Mouse (Mus musculus): ENCODE data around the gene 9430097D07Rik. TPM values are rescaled to one million over a fixed set of nuclear protein-coding genes. Genes with fewer than 3 reads are reported as not detected.
A peak's percentile ranks its signal among the peaks of the same experiment; 100 is the strongest.

Gene 9430097D07Rik
- polyA plus RNA-seq (2014; fragmentation: Nextera tagmentation; extraction: Ambion mirVana), result 0.30 and 0.61 TPM in 2 replicates

GRCm38 (mm10) chr2:32575586-32576160 is at the start of gene 9430097D07Rik:
9430097D07Rik (minus strand) TSS chr2:32575684.
- 0 out of 2 replicates have a peak, but pooled peaks cover 5% of the 10 kb centered on the region for H3K27me3 ChIP-seq (replicated peaks; ENCODE audit: control insufficient read depth, insufficient read depth, low read length)
- peak within 1 kb of the TSS; percentile 100 for H3K4me2 ChIP-seq (ENCODE audit: low read length)
- no peaks in the 10 kb centered on the region for H3K9me3 ChIP-seq (replicated peaks; ENCODE audit: control insufficient read depth, low read length)
- no peak within 1 kb of the TSS for H3K27ac ChIP-seq (ENCODE audit: low read depth, low read length)
- DNase-seq (ENCODE audit: low spot score), result peak; percentile 89
- peak within 1 kb of the TSS; percentile 66 for H3K9ac ChIP-seq (ENCODE audit: low read length)
- WGBS, result 5% methylated on average over 28 of the region's 28 CpGs
- peak; percentile 82 for ATAC-seq
- H3K36me3 ChIP-seq (ENCODE audit: control insufficient read depth, insufficient read depth, low read length), result 0 out of 2 replicates have a peak, but pooled peaks cover 7% of the 10 kb centered on the region
- peak within 1 kb of the TSS; percentile 49 for H3K4me3 ChIP-seq (ENCODE audit: low read depth, low read length)
- H3K4me1 ChIP-seq (ENCODE audit: control insufficient read depth, insufficient read depth, low read length), result peaks cover 7% of the 10 kb centered on the region

DNA sequence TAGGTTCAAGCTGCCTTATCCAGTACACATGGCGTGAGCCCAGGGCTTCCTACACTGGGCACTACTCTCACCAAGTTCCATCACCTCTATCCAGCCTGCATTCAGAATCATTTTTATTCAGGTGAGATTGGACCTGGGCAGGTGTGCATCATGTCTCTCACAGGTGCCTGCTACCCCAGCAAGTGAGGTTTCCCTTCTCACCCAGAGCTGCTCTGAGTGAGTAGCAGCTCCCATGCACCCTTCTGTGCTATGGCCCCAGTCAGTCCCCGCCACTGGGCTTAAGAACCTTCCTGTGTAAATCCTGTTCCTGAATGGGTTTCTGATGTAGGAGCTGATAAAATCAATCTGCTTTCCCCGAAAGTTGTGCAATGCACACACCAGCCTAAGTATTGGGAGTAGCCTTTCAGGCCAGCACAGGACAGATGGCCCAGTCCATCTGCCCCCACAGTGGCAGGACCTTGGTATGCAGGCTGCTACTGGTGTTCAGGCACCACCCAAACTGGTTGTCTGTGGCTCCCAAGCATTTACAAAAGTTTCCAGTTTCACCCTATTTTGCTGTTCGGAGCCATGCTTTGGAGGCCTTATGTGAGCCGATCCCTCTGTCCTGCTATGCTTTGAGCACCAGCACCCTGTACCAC is 48.7 kb upstream of the 9430097D07Rik start:
- Histone ChIP-seq H3K27ac (ENCODE audit: low read depth, low read length) (no peak overlapping the region), H3K4me2 (ENCODE audit: low read length) (no peak overlapping the region), H3K36me3 (ENCODE audit: control insufficient read depth, insufficient read depth, low read length) (no peaks in the 10 kb centered on the region), H3K9ac (ENCODE audit: low read length) (no peak overlapping the region), H3K27me3 (replicated peaks; ENCODE audit: control insufficient read depth, insufficient read depth, low read length) (no peaks in the 10 kb centered on the region), H3K9me3 (replicated peaks; ENCODE audit: control insufficient read depth, low read length) (no peaks in the 10 kb centered on the region), H3K4me1 (ENCODE audit: control insufficient read depth, insufficient read depth, low read length) (peaks cover 28% of the 10 kb centered on the region), H3K4me3 (ENCODE audit: low read depth, low read length) (no peak overlapping the region)
- ATAC-seq (no peak), DNase-seq (ENCODE audit: low spot score) (no peak)
- whole genome bisulfite sequencing, result 83% methylated on average over 5 of the region's 5 CpGs

DNA sequence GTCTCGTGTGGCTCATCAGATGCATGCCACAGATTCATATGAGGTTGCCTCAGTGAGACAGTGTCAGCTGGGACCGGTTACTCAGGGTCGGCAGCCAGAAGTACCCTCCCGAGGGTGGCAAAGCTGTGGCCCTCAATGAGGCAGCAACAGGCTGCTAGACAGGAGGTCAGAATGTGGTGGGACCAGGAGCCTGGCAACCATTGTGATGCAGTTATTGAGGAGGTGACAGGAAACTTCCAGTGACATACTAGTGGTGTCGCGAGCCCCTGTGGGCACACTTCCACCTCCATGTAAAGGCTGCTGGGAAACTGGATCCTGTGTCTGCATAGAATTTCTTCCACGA is 46.0 kb upstream of the 9430097D07Rik start, which contains the start of gene Ak1:
Gene Ak1 (plus strand): TSS at position 242 of the 343 bp plus-strand sequence.
- Histone ChIP-seq H3K4me2 (ENCODE audit: low read length) (no peak within 1 kb of the TSS), H3K36me3 (ENCODE audit: control insufficient read depth, insufficient read depth, low read length) (no peaks in the 10 kb centered on the region), H3K27me3 (replicated peaks; ENCODE audit: control insufficient read depth, insufficient read depth, low read length) (no peaks in the 10 kb centered on the region), H3K9me3 (replicated peaks; ENCODE audit: control insufficient read depth, low read length) (no peaks in the 10 kb centered on the region), H3K9ac (ENCODE audit: low read length) (0 out of 2 replicates have a peak within 1 kb of the TSS, but pooled peaks have one; percentile 25), H3K27ac (ENCODE audit: low read depth, low read length) (no peak within 1 kb of the TSS), H3K4me1 (ENCODE audit: control insufficient read depth, insufficient read depth, low read length) (peaks cover 17% of the 10 kb centered on the region), H3K4me3 (ENCODE audit: low read depth, low read length) (no peak within 1 kb of the TSS)
- ATAC-seq, result no peak
- WGBS, result 45% methylated on average over 7 of the region's 7 CpGs
- no peak for DNase-seq (ENCODE audit: low spot score)

DNA sequence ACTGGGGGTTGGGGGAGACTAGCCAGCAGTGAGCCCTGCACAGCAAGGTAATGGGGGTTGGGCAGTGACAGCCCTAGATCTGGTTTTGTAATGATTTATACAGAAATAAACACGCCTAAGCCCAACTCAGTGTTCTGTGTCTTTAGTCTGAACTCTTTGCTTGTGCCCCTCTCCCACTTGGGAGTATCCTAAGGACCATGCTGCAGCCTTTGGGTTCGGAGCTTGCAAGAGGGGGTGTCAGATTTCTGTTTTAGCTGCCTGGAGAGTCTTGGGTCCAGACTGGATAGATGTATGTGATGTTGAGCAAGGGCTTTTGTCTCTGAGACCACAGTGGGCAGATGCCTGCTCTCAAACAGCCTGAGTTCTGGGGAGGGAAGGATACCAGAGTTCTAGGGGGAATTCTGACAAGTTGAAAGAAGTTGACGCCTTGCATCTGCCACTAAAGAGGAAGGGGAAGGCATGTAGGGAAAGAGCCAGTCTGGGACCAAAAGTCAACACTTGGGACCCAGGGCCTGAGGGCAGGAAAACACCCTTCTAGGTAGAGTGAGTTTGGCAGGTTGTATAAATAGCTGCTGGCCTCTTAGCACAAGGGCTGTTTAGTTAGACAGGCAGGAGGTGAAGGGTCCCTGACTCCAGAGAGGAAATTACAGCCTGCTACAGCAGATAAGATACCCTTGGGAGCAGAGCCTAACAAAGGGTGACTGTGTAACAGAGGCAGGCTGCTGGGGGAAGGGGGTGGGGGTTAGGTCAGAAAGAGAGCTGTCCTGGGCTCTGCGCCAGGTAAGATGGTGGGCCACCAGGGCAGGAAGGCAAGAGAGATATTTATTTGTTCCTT is 45.4 kb upstream of the 9430097D07Rik start:
- ATAC-seq, result no peak
- peaks cover 11% of the 10 kb centered on the region for H3K4me1 ChIP-seq (ENCODE audit: control insufficient read depth, insufficient read depth, low read length)
- no peak overlapping the region for H3K4me3 ChIP-seq (ENCODE audit: low read depth, low read length)
- H3K27ac ChIP-seq (ENCODE audit: low read depth, low read length), result no peak overlapping the region
- H3K4me2 ChIP-seq (ENCODE audit: low read length), result no peak overlapping the region
- no peaks in the 10 kb centered on the region for H3K27me3 ChIP-seq (replicated peaks; ENCODE audit: control insufficient read depth, insufficient read depth, low read length)
- WGBS, result 53% methylated on average over 4 of the region's 4 CpGs
- H3K9ac ChIP-seq (ENCODE audit: low read length), result 0 out of 2 replicates have a peak overlapping the region, but pooled peaks have one; percentile 25
- no peaks in the 10 kb centered on the region for H3K9me3 ChIP-seq (replicated peaks; ENCODE audit: control insufficient read depth, low read length)
- DNase-seq (ENCODE audit: low spot score), result no peak
- H3K36me3 ChIP-seq (ENCODE audit: control insufficient read depth, insufficient read depth, low read length), result no peaks in the 10 kb centered on the region

DNA sequence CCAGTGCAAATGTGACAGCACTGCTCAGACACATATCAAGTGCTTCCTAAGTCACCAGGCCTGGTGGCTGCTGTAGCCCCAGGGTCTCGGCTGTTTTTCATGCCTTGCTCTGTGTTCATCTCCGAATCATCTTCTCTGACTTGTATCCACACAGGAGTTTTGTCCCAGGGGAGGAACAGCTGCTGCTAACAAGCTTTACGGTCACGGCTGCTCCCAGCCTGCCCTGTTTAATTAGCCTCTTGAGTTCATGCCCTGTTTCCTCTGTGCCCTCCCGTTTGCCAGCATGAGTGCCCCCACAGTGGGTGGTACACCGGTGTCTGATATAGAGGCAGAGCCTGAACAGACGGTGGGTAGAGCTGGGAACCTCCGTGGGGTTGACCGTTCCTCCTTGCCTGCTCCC is 42.6 kb upstream of the 9430097D07Rik start:
- DNase-seq (ENCODE audit: low spot score) (no peak), ATAC-seq (no peak)
- H3K4me2 ChIP-seq (ENCODE audit: low read length), result no peak overlapping the region
- H3K4me3 ChIP-seq (ENCODE audit: low read depth, low read length), result no peak overlapping the region
- peaks cover 6% of the 10 kb centered on the region; the same call in 1 of the 2 replicates for H3K36me3 ChIP-seq (ENCODE audit: control insufficient read depth, insufficient read depth, low read length)
- no peak overlapping the region for H3K27ac ChIP-seq (ENCODE audit: low read depth, low read length)
- H3K27me3 ChIP-seq (replicated peaks; ENCODE audit: control insufficient read depth, insufficient read depth, low read length), result no peaks in the 10 kb centered on the region
- H3K9me3 ChIP-seq (replicated peaks; ENCODE audit: control insufficient read depth, low read length), result no peaks in the 10 kb centered on the region
- no peak overlapping the region for H3K9ac ChIP-seq (ENCODE audit: low read length)
- peaks cover 3% of the 10 kb centered on the region; the same call in 1 of the 2 replicates for H3K4me1 ChIP-seq (ENCODE audit: control insufficient read depth, insufficient read depth, low read length)
- WGBS, result 71% methylated on average over 9 of the region's 9 CpGs

DNA sequence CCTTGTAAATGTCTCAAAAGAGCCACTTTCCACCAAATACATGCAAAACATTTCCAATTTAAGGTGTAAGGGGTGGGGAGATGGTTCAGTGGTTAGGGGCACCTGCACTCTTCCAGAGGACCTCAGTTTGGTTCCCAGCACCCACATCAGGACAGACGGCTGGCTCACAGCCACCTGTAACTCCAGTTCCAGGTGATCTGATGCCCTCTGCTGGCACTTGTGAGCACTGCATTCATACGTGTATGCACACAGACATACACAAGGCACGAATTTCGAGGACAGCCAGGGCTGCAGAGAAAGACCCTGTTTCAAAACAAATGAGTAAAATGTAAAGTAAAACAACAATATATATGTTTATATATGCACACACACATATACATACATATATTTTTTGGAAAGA is 42.1 kb upstream of the 9430097D07Rik start:
- no peak for DNase-seq (ENCODE audit: low spot score)
- H3K27me3 ChIP-seq (replicated peaks; ENCODE audit: control insufficient read depth, insufficient read depth, low read length), result no peaks in the 10 kb centered on the region
- WGBS, result 90% methylated on average over 4 of the region's 4 CpGs
- H3K9ac ChIP-seq (ENCODE audit: low read length), result no peak overlapping the region
- H3K4me3 ChIP-seq (ENCODE audit: low read depth, low read length), result no peak overlapping the region
- H3K4me1 ChIP-seq (ENCODE audit: control insufficient read depth, insufficient read depth, low read length), result peaks cover 3% of the 10 kb centered on the region; the same call in 1 of the 2 replicates
- H3K27ac ChIP-seq (ENCODE audit: low read depth, low read length), result no peak overlapping the region
- no peaks in the 10 kb centered on the region for H3K9me3 ChIP-seq (replicated peaks; ENCODE audit: control insufficient read depth, low read length)
- H3K36me3 ChIP-seq (ENCODE audit: control insufficient read depth, insufficient read depth, low read length), result peaks cover 6% of the 10 kb centered on the region; the same call in 1 of the 2 replicates
- ATAC-seq, result no peak
- H3K4me2 ChIP-seq (ENCODE audit: low read length), result no peak overlapping the region

DNA sequence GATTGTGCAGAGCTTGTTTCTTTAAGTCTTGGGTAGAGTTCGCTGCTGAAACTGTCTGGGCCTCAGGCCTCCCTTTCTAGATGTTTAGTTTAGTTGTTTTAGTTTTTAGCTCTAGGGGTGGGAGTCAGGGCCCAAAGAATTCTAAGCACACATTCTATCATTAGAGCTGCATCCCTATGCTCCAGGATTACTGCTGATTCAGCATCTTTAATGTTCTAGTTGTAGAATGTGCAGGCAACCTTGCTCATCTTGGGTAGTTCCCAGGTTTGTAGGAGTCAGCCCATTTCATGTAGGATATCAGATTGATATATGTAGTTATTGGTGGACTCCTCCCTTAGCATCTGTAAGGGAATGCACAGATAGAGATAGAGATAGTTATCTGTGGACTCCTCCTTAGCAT is 41.6 kb upstream of the 9430097D07Rik start:
- WGBS, result 98% methylated on average over 1 of the region's 1 CpGs
- no peak overlapping the region for H3K4me3 ChIP-seq (ENCODE audit: low read depth, low read length)
- peaks cover 6% of the 10 kb centered on the region; the same call in 1 of the 2 replicates for H3K36me3 ChIP-seq (ENCODE audit: control insufficient read depth, insufficient read depth, low read length)
- no peaks in the 10 kb centered on the region for H3K9me3 ChIP-seq (replicated peaks; ENCODE audit: control insufficient read depth, low read length)
- DNase-seq (ENCODE audit: low spot score) (no peak), ATAC-seq (no peak)
- H3K27ac ChIP-seq (ENCODE audit: low read depth, low read length), result no peak overlapping the region
- no peaks in the 10 kb centered on the region for H3K27me3 ChIP-seq (replicated peaks; ENCODE audit: control insufficient read depth, insufficient read depth, low read length)
- no peak overlapping the region for H3K4me2 ChIP-seq (ENCODE audit: low read length)
- peaks cover 3% of the 10 kb centered on the region; the same call in 1 of the 2 replicates for H3K4me1 ChIP-seq (ENCODE audit: control insufficient read depth, insufficient read depth, low read length)
- no peak overlapping the region for H3K9ac ChIP-seq (ENCODE audit: low read length)

- 75% methylated on average over 26 of the region's 26 CpGs for WGBS
- H3K27me3 ChIP-seq (replicated peaks; ENCODE audit: control insufficient read depth, insufficient read depth, low read length), result no peaks in the 10 kb centered on the region
- no peak for DNase-seq (ENCODE audit: low spot score)
These were observed 36.8 kb upstream of the 9430097D07Rik start for GRCm38 (mm10) chr2:32612274-32612673.

More at GRCm38 (mm10) chr2:32612274-32612673, 36.8 kb upstream of the 9430097D07Rik start:
- Histone ChIP-seq H3K36me3 (ENCODE audit: control insufficient read depth, insufficient read depth, low read length) (peaks cover 6% of the 10 kb centered on the region; the same call in 1 of the 2 replicates), H3K27ac (ENCODE audit: low read depth, low read length) (no peak overlapping the region), H3K4me1 (ENCODE audit: control insufficient read depth, insufficient read depth, low read length) (peaks cover 2% of the 10 kb centered on the region; the same call in 1 of the 2 replicates), H3K9me3 (replicated peaks; ENCODE audit: control insufficient read depth, low read length) (no peaks in the 10 kb centered on the region), H3K4me2 (ENCODE audit: low read length) (no peak overlapping the region), H3K9ac (ENCODE audit: low read length) (no peak overlapping the region), H3K4me3 (ENCODE audit: low read depth, low read length) (no peak overlapping the region)
- ATAC-seq, result no peak
